In genomic region chr1:174921298-174921955, GRCm38 (mm10) we compare ENCODE assay signal across 8 mouse cellular contexts. TPM values are rescaled to one million over a fixed set of nuclear protein-coding genes. Genes with fewer than 3 reads are reported as not detected.
DNase-seq lines count a peak whose midpoint lies in the region; ATAC-seq and TF ChIP-seq lines count a peak whose summit lies in the region.

Gene Grem2, minus strand, starts transcription at chr1:174921819.

- 6% methylated on average over 30 of the region's 30 CpGs for WGBS in liver, embryonic 14.5 days (ENCODE audit: insufficient replicate concordance)
- WGBS in neural tube, embryonic 12.5 days = 4% methylated on average over 30 of the region's 30 CpGs

- no peak within 1 kb of the TSS for H3K9ac ChIP-seq in liver, embryonic 14.5 days (replicated peaks)
- peak within 1 kb of the TSS; percentile 45 for H3K9ac ChIP-seq in neural tube, embryonic 12.5 days

- DNase-seq in cerebellum, adult 11 months = peak; percentile 3
- no peak for DNase-seq in cerebellum, adult 11-12 months
- peak; percentile 2 for DNase-seq in c-Kit-positive CD71-negative TER-119-negative erythroid progenitor cells, embryonic 14.5 days (ENCODE audit: low read depth)
- DNase-seq in frontal cortex, postnatal 14 days (ENCODE audit: low spot score in 2 of 2) = peak; percentile 40 to 57
- peak; percentile 37 for DNase-seq in kidney, postnatal 14 days
- no peak for DNase-seq in liver, embryonic 14.5 days (ENCODE audit: low read depth in 3 of 3, low spot score in 3 of 3)
- peak; percentile 6 for DNase-seq in urinary bladder, postnatal 25 days (ENCODE audit: low spot score)

- H3K27me3 ChIP-seq in liver, embryonic 14.5 days (ENCODE audit: control insufficient read depth, insufficient read depth, low read length) = no peaks in the 10 kb centered on the region
- H3K27me3 ChIP-seq in neural tube, embryonic 12.5 days (replicated peaks) = no peaks in the 10 kb centered on the region

- H3K27ac ChIP-seq in liver, embryonic 14.5 days = no peak within 1 kb of the TSS
- no peak within 1 kb of the TSS for H3K27ac ChIP-seq in neural tube, embryonic 12.5 days

- 0 out of 2 replicates have a peak within 1 kb of the TSS, but pooled peaks have one; percentile 13 for H3K4me2 ChIP-seq in liver, embryonic 14.5 days (ENCODE audit: low read depth)
- peak within 1 kb of the TSS; percentile 67 for H3K4me2 ChIP-seq in neural tube, embryonic 12.5 days (replicated peaks)

- H3K4me1 ChIP-seq in liver, embryonic 14.5 days (replicated peaks; ENCODE audit: control insufficient read depth in 2 of 2, insufficient read depth in 2 of 2, low read length in 1 of 2) = no peaks in the 10 kb centered on the region
- H3K4me1 ChIP-seq in neural tube, embryonic 12.5 days = no peaks in the 10 kb centered on the region

- no peak for TF ChIP-seq CTCF in liver, embryonic 14.5 days (IDR thresholded peaks at IDR 0.05; ENCODE audit: low read depth)

- no peak for ATAC-seq in liver, embryonic 14.5 days (ENCODE audit: insufficient read depth)
- ATAC-seq in neural tube, embryonic 12.5 days (ENCODE audit: low FRiP score, low read depth) = peak; percentile 96

- H3K36me3 ChIP-seq in liver, embryonic 14.5 days (replicated peaks; ENCODE audit: control insufficient read depth, insufficient read depth, low read depth) = no peaks in the 10 kb centered on the region
- H3K36me3 ChIP-seq in neural tube, embryonic 12.5 days = no peaks in the 10 kb centered on the region

- H3K9me3 ChIP-seq in liver, embryonic 14.5 days (ENCODE audit: control insufficient read depth, low read length) = no peaks in the 10 kb centered on the region
- no peaks in the 10 kb centered on the region for H3K9me3 ChIP-seq in neural tube, embryonic 12.5 days

- no peak for TF ChIP-seq EP300 in liver, embryonic 14.5 days (IDR thresholded peaks at IDR 0.05; ENCODE audit: low read depth)

- no peak within 1 kb of the TSS for H3K4me3 ChIP-seq in liver, embryonic 14.5 days (ENCODE audit: insufficient read depth in 1 of 2, low read depth in 2 of 2, low read length in 2 of 2)
- peak within 1 kb of the TSS; percentile 39 for H3K4me3 ChIP-seq in neural tube, embryonic 12.5 days

RNA-seq across cellular contexts. Expression of gene Grem2, which starts in this region (rescaled TPM):
- polyA plus RNA-seq in liver, embryonic 14.5 days (2012; rRNA removed) = 0.04 and 0.06 TPM in 2 replicates
- polyA plus RNA-seq in liver, embryonic 14.5 days (2014; fragmentation: Nextera tagmentation; extraction: Ambion mirVana) = 0.05 and 0.09 TPM in 2 replicates
- polyA plus RNA-seq in neural tube, embryonic 12.5 days (2016; fragmentation: Nextera tagmentation; extraction: Ambion mirVana) = 2.0 and 2.5 TPM in 2 replicates

Comparison
In these comparisons a context has a peak if more than half of its experiments do, and no peak if none do; other contexts are left out.
1. DNase-seq: peak in cerebellum, adult 11 months (single experiment), c-Kit-positive CD71-negative TER-119-negative erythroid progenitor cells, embryonic 14.5 days (single experiment), frontal cortex, postnatal 14 days (2 of 2), kidney, postnatal 14 days (single experiment) and urinary bladder, postnatal 25 days (single experiment); none in cerebellum, adult 11-12 months (single experiment) and liver, embryonic 14.5 days (0 of 3).